Mouse (Mus musculus) left cerebral cortex, postnatal 10 days (tissue): ENCODE measurements around the gene Crcp. TPM values are rescaled to one million over a fixed set of nuclear protein-coding genes. Genes with fewer than 3 reads are reported as not detected.

Experiments used
- DNase-seq, 2 experiments: peaks; one replicate each; pipeline ENCODE4 v3.0.0; 2021 to 2022; ENCODE audit warnings: low spot score in 2 of 2, mixed read lengths in 1 of 2; ENCODE audit errors: extremely low spot score in 1 of 2
- intact Hi-C: fragments of 180-260 bp; cut with DNase I; formaldehyde crosslinking; loops from one replicate; pipeline ENCODE4 v1.15.1; 2025
- total RNA-seq, 2 experiments: library from RNA; stranded (reverse); gene quantifications; 2 replicates each; pipeline ENCODE4 v1.2.3; 2021

Gene Crcp
- total RNA-seq, result 10 to 100 TPM; 39.9 to 40.9 TPM

GRCm38 (mm10) chr5:130029142-130029897 lies at the start of gene Crcp, which contains the start of gene Asl:
TSS of gene Crcp (plus strand) at chr5:130029290.
TSS of gene Asl (minus strand) at chr5:130029247.
- DNase-seq, result peak; percentile 74 to 90
- intact Hi-C loops, result loop anchor here (5.0 kb wide), 1 partner anchor 113 kb away; the partner anchor contains the start of gene Kctd7

- DNase-seq, result no peak
- intact Hi-C loops, result no loop called here
These were observed 48.9 kb upstream of the Crcp start for GRCm38 (mm10) chr5:129980216-129980615.

GRCm38 (mm10) chr5:129989376-129989775 lies 39.7 kb upstream of the Crcp start:
- DNase-seq, result no peak
- intact Hi-C loops, result no loop called here

GRCm38 (mm10) chr5:129991898-129992297 lies 37.2 kb upstream of the Crcp start:
- intact Hi-C loops, result no loop called here
- DNase-seq, result no peak

- no peak for DNase-seq
- intact Hi-C loops, result no loop called here
These were observed 35.7 kb upstream of the Crcp start for GRCm38 (mm10) chr5:129993374-129993773.

GRCm38 (mm10) chr5:129994989-129995388 lies 34.1 kb upstream of the Crcp start:
- DNase-seq, result no peak
- intact Hi-C loops, result no loop called here

- intact Hi-C loops, result no loop called here
- DNase-seq, result peak in 1 of 2 experiments; percentile 27
These were observed 31.4 kb upstream of the Crcp start for GRCm38 (mm10) chr5:129997700-129998099.

GRCm38 (mm10) chr5:129999097-129999496 lies 30.0 kb upstream of the Crcp start:
- intact Hi-C loops, result no loop called here
- DNase-seq, result peak; percentile 22 to 63

GRCm38 (mm10) chr5:130000735-130001134 lies 28.4 kb upstream of the Crcp start:
- intact Hi-C loops, result no loop called here
- no peak for DNase-seq

GRCm38 (mm10) chr5:130001356-130001987 lies 27.6 kb upstream of the Crcp start:
- no peak for DNase-seq
- intact Hi-C loops, result no loop called here

GRCm38 (mm10) chr5:130002301-130003146 lies 26.6 kb upstream of the Crcp start, which contains the start of gene Gusb:
TSS of gene Gusb (minus strand) at chr5:130003049.
- intact Hi-C loops, result no loop called here
- peak; percentile 61 to 91 for DNase-seq

- no peak for DNase-seq
- intact Hi-C loops, result no loop called here
These were observed 25.9 kb upstream of the Crcp start for GRCm38 (mm10) chr5:130003229-130003628.

GRCm38 (mm10) chr5:130007344-130007743 lies 21.7 kb upstream of the Crcp start:
- no peak for DNase-seq
- intact Hi-C loops, result no loop called here

- intact Hi-C loops, result no loop called here
- no peak for DNase-seq
These were observed 21.0 kb upstream of the Crcp start for GRCm38 (mm10) chr5:130008034-130008590.

- no peak for DNase-seq
- intact Hi-C loops, result no loop called here
These were observed 19.3 kb upstream of the Crcp start for GRCm38 (mm10) chr5:130009784-130010183.

GRCm38 (mm10) chr5:130010961-130011360 lies 18.1 kb upstream of the Crcp start:
- intact Hi-C loops, result no loop called here
- DNase-seq, result no peak

- intact Hi-C loops, result no loop called here
- DNase-seq, result no peak
These were observed 14.0 kb upstream of the Crcp start for GRCm38 (mm10) chr5:130015104-130015503.

GRCm38 (mm10) chr5:130019461-130019860 lies 9.6 kb upstream of the Crcp start:
- intact Hi-C loops, result no loop called here
- no peak for DNase-seq

- DNase-seq, result no peak
- intact Hi-C loops, result no loop called here
These were observed 7.6 kb upstream of the Crcp start for GRCm38 (mm10) chr5:130021361-130021966.
